Mouse (Mus musculus) erythroblast, embryonic 14.5 days (primary cell): ENCODE measurements around the gene Gm21887. TPM values are rescaled to one million over a fixed set of nuclear protein-coding genes. Genes with fewer than 3 reads are reported as not detected.
"Not testable (repeated sequence)": the region's sequence is repeated elsewhere in the genome, so short reads cannot be mapped to it uniquely, and the experiment has no call there.

Source experiments
- H3K27me3 ChIP-seq: 2 replicates; pipeline ENCODE4 v1.6.1; 2012; ENCODE audit warnings: inconsistent platforms; ENCODE audit not compliant: control insufficient read depth
- H3K36me3 ChIP-seq: 2 replicates; pipeline ENCODE4 v1.6.1; 2012; ENCODE audit warnings: mild to moderate bottlenecking, inconsistent platforms; ENCODE audit not compliant: control insufficient read depth
- H3K4me1 ChIP-seq: 2 replicates; pipeline ENCODE4 v1.6.1; 2012; ENCODE audit warnings: inconsistent platforms; ENCODE audit not compliant: control insufficient read depth
- H3K4me3 ChIP-seq: replicated peaks from 2 replicates; pipeline ENCODE3; 2012; ENCODE audit warnings: moderate library complexity, mild to moderate bottlenecking, inconsistent platforms
- H3K9me3 ChIP-seq: 2 replicates; pipeline ENCODE4 v1.6.1; 2012; ENCODE audit warnings: low read length, inconsistent platforms, mixed read lengths; ENCODE audit not compliant: control insufficient read depth
- TAL1 ChIP-seq: IDR thresholded peaks from 3 replicates; pipeline ENCODE4 v1.6.1; 2012; ENCODE audit warnings: low read length, inconsistent platforms, mixed read lengths
- polyA plus RNA-seq: library from polyadenylated mRNA; stranded (reverse); fragments of >175 nt; gene quantifications from 2 replicates; pipeline ENCODE4 v1.2.3, GENCODE M21; 2012

Gene Gm21887
- polyA plus RNA-seq, 1 experiment: 279 TPM

- H3K36me3 ChIP-seq: peaks cover 56% of the 10 kb centered on the region
- peak overlapping the region; percentile 7 for H3K4me3 ChIP-seq
- peaks cover 46% of the 10 kb centered on the region for H3K9me3 ChIP-seq
- H3K27me3 ChIP-seq: not testable (repeated sequence)
- H3K4me1 ChIP-seq: peaks cover 11% of the 10 kb centered on the region
- TF ChIP-seq TAL1: 0 out of 3 replicates have a peak, but pooled peaks have one; percentile 7
These were observed 9.2 kb downstream of the Gm21887 start for GRCm38 (mm10) chrX:170018571-170019218.

- Histone ChIP-seq H3K9me3 (peaks cover 41% of the 10 kb centered on the region), H3K4me1 (peaks cover 11% of the 10 kb centered on the region), H3K36me3 (peaks cover 51% of the 10 kb centered on the region)
- H3K27me3 ChIP-seq, H3K4me3 ChIP-seq: not testable (repeated sequence)
- TF ChIP-seq TAL1: peak; percentile 26; the same call in 1 of the 3 replicates
These were observed 9.9 kb downstream of the Gm21887 start for GRCm38 (mm10) chrX:170019219-170019953.

DNA sequence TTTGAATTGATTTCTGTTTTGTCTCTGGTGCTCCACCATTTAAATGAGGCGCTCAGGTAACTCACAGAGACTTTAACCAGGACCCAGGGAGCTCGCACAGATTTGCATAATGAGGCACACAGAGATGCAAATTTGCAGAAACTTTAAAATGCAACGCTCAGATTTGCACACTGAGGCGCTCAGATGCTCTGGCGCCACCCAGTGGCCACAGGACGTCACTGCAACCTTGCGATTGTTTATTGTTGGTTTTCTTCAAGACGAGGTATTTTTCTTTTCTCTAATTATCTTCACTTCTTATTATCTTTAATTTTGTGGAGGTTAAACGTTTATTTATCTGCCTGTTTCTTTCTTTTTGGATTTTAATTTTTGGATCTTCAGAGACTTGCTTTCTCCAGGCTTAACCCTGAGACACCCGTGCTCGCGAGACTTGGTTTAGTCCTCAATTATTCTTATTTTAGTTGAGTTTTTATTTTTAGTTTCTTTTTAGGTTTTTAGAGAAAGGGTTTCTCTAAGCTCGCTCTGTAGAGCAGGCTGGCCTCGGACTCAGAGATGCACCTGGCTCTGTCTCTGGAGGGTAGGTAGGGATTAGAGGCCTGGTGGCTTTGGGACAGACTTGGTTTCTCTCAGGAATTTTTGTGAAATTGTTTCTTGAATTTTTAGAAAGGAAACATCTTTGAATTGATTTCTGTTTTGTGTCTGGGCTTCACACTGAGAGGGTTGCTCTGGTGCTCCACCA, 10.7 kb downstream of the Gm21887 start:
- peaks cover 51% of the 10 kb centered on the region for H3K36me3 ChIP-seq
- peaks cover 11% of the 10 kb centered on the region for H3K4me1 ChIP-seq
- not testable (repeated sequence) for H3K4me3 ChIP-seq, H3K27me3 ChIP-seq
- H3K9me3 ChIP-seq: peaks cover 41% of the 10 kb centered on the region

DNA sequence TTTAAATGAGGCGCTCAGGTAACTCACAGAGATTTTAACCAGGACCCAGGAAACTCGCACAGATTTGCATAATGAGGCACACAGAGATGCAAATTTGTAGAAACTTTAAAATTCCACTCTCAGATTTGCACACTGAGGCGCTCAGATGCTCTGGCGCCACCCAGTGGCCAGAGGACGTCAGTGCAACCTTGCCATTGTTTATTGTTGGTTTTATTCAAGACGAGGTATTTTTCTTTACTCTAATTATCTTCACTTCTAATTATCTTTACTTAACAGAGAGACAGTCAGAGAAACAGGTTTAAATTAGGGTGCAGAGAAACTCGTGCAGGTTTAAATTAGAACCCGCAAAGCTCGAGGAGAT, 11.2 kb downstream of the Gm21887 start:
- Histone ChIP-seq H3K4me1 (peaks cover 11% of the 10 kb centered on the region), H3K36me3 (peaks cover 51% of the 10 kb centered on the region)
- H3K27me3 ChIP-seq: not testable (repeated sequence)

GRCm38 (mm10) chrX:170021205-170021604, 11.7 kb downstream of the Gm21887 start:
- H3K4me3 ChIP-seq, H3K27me3 ChIP-seq: not testable (repeated sequence)
- Histone ChIP-seq H3K9me3 (peaks cover 40% of the 10 kb centered on the region), H3K4me1 (peaks cover 11% of the 10 kb centered on the region), H3K36me3 (peaks cover 50% of the 10 kb centered on the region)

More for the DNA sequence above, 11.2 kb downstream of the Gm21887 start:
- H3K9me3 ChIP-seq: peaks cover 41% of the 10 kb centered on the region
- not testable (repeated sequence) for H3K4me3 ChIP-seq

GRCm38 (mm10) chrX:170021750-170022461, 12.4 kb downstream of the Gm21887 start:
- Histone ChIP-seq H3K9me3 (peaks cover 38% of the 10 kb centered on the region), H3K4me1 (peaks cover 11% of the 10 kb centered on the region), H3K36me3 (peaks cover 48% of the 10 kb centered on the region)
- H3K27me3 ChIP-seq, H3K4me3 ChIP-seq: not testable (repeated sequence)

Other genes with a start within 250 kb of the Gm21887 start
- gene 4933400A11Rik, start 230.0 kb upstream of the Gm21887 start, polyA plus RNA-seq: not detected in 2 replicates